Mouse (Mus musculus): ENCODE results near the gene Dusp15.

- no peak for TF ChIP-seq CTCF (IDR thresholded peaks at IDR 0.05; ENCODE audit: borderline replicate concordance, control insufficient read depth, extremely low read depth, insufficient read depth, low read length, poor library complexity)
- no peak for TF ChIP-seq POLR2A (IDR thresholded peaks at IDR 0.05; ENCODE audit: control insufficient read depth, extremely low read depth, insufficient read depth, low read length, poor library complexity)
Measured at GRCm38 (mm10) chr2:152902658-152903057, 48.8 kb downstream of the Dusp15 start.

Data from thymus, adult 2 months (tissue).